Mouse (Mus musculus): ENCODE data around the gene Odaph. TPM values are rescaled to one million over a fixed set of nuclear protein-coding genes. Genes with fewer than 3 reads are reported as not detected.
"Not testable (repeated sequence)": the region's sequence is repeated elsewhere in the genome, so short reads cannot be mapped to it uniquely, and the experiment has no call there.

The Odaph gene
- polyA plus RNA-seq (2015; fragmentation: Nextera tagmentation; extraction: Ambion mirVana), result not detected in 2 replicates

DNA sequence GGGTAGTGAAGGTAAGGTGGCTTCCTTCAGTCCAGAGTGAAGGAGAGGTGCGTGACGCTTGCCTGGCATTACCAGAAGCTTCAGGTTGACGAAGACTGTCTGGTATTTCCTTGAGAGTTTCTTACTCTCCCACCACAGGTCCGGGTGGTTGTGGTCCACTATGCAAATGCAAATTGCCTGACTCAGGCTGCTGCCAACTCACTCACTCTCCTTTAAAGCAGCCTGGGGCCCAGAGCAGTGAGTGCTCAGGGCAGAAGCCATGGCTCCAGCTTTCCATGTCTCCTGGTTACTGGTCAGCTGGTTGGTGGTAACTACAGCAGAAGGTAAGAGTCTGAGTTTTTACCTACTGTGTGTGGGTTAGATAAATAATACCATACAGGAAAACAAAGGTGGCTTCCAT, at the start of gene Odaph:
Gene Odaph, plus strand, starts transcription at position 240 of the 400 bp plus-strand sequence.
- no peaks in the 10 kb centered on the region for H3K27me3 ChIP-seq (ENCODE audit: control insufficient read depth, insufficient read depth, low read depth, low read length)
- no peak within 1 kb of the TSS for H3K4me2 ChIP-seq (ENCODE audit: low read length)
- H3K36me3 ChIP-seq (ENCODE audit: control insufficient read depth, insufficient read depth, low read length), result no peaks in the 10 kb centered on the region
- no peaks in the 10 kb centered on the region for H3K4me1 ChIP-seq (ENCODE audit: control insufficient read depth, insufficient read depth, low read length)
- no peak within 1 kb of the TSS for H3K9ac ChIP-seq (ENCODE audit: low read depth, low read length)
- no peak for ATAC-seq
- 70% methylated on average over 4 of the region's 4 CpGs for WGBS
- no peak within 1 kb of the TSS for H3K27ac ChIP-seq (ENCODE audit: low read length)
- H3K9me3 ChIP-seq (replicated peaks; ENCODE audit: control insufficient read depth, low read length, poor library complexity, severe bottlenecking), result no peaks in the 10 kb centered on the region
- no peak within 1 kb of the TSS for H3K4me3 ChIP-seq (ENCODE audit: low read depth, low read length)

DNA sequence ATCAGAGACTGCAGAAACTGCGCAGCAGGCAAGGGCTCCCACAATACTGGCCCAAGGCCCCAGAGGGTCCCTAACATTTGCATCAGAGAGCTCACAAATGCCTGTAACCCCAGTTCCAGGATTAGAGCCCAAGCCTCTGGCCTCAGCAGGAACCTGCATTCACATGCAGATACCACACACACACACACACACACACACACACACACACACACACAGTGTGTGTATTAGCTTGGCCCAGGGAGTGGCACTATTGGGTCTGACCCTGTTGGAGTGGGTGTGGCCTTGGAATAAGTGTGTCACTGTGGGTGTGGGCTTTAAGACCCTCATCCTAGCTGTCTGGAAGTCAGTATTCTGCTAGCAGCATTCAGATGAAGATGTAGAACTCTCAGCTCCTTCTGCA, 41.7 kb upstream of the Odaph start:
- not testable (repeated sequence) for H3K4me1 ChIP-seq (ENCODE audit: control insufficient read depth, insufficient read depth, low read length); H3K4me2 ChIP-seq (ENCODE audit: low read length); H3K9me3 ChIP-seq (replicated peaks; ENCODE audit: control insufficient read depth, low read length, poor library complexity, severe bottlenecking); H3K27me3 ChIP-seq (ENCODE audit: control insufficient read depth, insufficient read depth, low read depth, low read length); H3K9ac ChIP-seq (ENCODE audit: low read depth, low read length); H3K27ac ChIP-seq (ENCODE audit: low read length); H3K4me3 ChIP-seq (ENCODE audit: low read depth, low read length); ATAC-seq
- 50% methylated on average over 1 of the region's 1 CpGs for WGBS
- peaks cover 24% of the 10 kb centered on the region for H3K36me3 ChIP-seq (ENCODE audit: control insufficient read depth, insufficient read depth, low read length)

DNA sequence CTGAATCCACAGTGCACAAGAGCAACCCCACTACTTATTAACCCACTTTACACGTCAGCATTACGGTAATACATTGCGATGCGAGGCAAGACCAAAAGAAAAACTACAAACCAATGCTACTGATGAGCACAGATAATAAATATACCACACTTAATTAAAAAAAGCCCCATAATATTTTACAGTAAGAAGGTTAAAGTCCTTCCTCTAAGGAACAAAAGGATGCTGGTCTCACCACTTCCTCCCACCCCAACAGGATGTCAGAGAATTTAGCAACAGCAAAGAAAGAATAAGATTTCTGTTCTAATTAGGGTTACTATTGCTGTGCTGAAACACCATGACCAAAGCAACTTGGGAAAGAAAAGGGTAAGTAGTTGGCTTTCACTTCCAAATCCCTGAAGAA, 40.3 kb upstream of the Odaph start:
- Histone ChIP-seq H3K4me2 (ENCODE audit: low read length) (no peak overlapping the region), H3K9ac (ENCODE audit: low read depth, low read length) (no peak overlapping the region), H3K4me1 (ENCODE audit: control insufficient read depth, insufficient read depth, low read length) (no peaks in the 10 kb centered on the region), H3K4me3 (ENCODE audit: low read depth, low read length) (no peak overlapping the region), H3K36me3 (ENCODE audit: control insufficient read depth, insufficient read depth, low read length) (peaks cover 28% of the 10 kb centered on the region), H3K27me3 (ENCODE audit: control insufficient read depth, insufficient read depth, low read depth, low read length) (no peaks in the 10 kb centered on the region), H3K27ac (ENCODE audit: low read length) (no peak overlapping the region), H3K9me3 (replicated peaks; ENCODE audit: control insufficient read depth, low read length, poor library complexity, severe bottlenecking) (no peaks in the 10 kb centered on the region)
- over 99% methylated on average over 4 of the region's 4 CpGs for WGBS
- ATAC-seq, result no peak

DNA sequence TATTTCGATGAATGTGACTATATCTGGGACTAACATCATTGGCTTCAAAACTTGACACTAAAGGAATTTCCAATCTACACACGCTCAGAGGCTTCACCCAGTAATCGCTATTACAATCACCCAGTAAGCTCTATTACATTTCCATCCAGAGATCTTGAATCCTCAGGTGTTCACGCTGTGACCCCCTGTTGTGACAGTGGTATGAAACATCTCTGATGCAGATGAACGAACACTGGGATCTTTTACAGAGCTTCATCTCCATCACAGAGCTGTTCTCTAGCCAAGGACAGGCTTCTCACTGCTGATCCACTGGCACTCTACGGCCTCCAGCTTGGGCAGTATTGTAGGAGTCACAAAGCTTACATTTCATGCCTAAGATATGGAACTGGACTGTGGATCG, 37.8 kb upstream of the Odaph start:
- Histone ChIP-seq H3K9me3 (replicated peaks; ENCODE audit: control insufficient read depth, low read length, poor library complexity, severe bottlenecking) (no peaks in the 10 kb centered on the region), H3K4me1 (ENCODE audit: control insufficient read depth, insufficient read depth, low read length) (no peaks in the 10 kb centered on the region), H3K4me2 (ENCODE audit: low read length) (no peak overlapping the region), H3K4me3 (ENCODE audit: low read depth, low read length) (no peak overlapping the region), H3K27me3 (ENCODE audit: control insufficient read depth, insufficient read depth, low read depth, low read length) (no peaks in the 10 kb centered on the region), H3K27ac (ENCODE audit: low read length) (no peak overlapping the region), H3K36me3 (ENCODE audit: control insufficient read depth, insufficient read depth, low read length) (peaks cover 30% of the 10 kb centered on the region), H3K9ac (ENCODE audit: low read depth, low read length) (no peak overlapping the region)
- 88% methylated on average over 7 of the region's 7 CpGs for WGBS
- ATAC-seq, result no peak

DNA sequence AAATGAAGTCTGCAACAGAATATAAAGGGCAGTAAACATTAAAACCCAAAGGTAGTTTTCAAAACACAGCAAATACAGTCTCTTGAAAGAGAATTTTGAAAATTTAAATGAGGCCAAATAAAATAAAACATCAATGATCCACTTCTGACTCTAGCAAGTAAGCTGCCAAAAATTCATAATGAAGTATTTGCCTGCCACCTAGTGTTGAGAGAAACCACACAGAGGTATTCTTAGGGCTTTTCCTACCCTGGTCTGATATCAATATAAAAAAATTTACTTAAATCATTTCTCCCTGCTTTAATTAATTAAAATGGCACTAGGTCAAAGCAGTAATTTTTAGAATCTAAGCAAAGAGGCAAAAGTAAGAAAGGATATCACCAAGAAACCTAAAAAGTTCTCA, 35.9 kb upstream of the Odaph start:
- 0 out of 2 replicates have a peak, but pooled peaks have one; percentile 68 for ATAC-seq
- Histone ChIP-seq H3K4me3 (ENCODE audit: low read depth, low read length) (no peak overlapping the region), H3K36me3 (ENCODE audit: control insufficient read depth, insufficient read depth, low read length) (peaks cover 30% of the 10 kb centered on the region), H3K27ac (ENCODE audit: low read length) (no peak overlapping the region), H3K9me3 (replicated peaks; ENCODE audit: control insufficient read depth, low read length, poor library complexity, severe bottlenecking) (no peaks in the 10 kb centered on the region), H3K9ac (ENCODE audit: low read depth, low read length) (no peak overlapping the region), H3K4me2 (ENCODE audit: low read length) (no peak overlapping the region), H3K4me1 (ENCODE audit: control insufficient read depth, insufficient read depth, low read length) (no peaks in the 10 kb centered on the region), H3K27me3 (ENCODE audit: control insufficient read depth, insufficient read depth, low read depth, low read length) (no peaks in the 10 kb centered on the region)

DNA sequence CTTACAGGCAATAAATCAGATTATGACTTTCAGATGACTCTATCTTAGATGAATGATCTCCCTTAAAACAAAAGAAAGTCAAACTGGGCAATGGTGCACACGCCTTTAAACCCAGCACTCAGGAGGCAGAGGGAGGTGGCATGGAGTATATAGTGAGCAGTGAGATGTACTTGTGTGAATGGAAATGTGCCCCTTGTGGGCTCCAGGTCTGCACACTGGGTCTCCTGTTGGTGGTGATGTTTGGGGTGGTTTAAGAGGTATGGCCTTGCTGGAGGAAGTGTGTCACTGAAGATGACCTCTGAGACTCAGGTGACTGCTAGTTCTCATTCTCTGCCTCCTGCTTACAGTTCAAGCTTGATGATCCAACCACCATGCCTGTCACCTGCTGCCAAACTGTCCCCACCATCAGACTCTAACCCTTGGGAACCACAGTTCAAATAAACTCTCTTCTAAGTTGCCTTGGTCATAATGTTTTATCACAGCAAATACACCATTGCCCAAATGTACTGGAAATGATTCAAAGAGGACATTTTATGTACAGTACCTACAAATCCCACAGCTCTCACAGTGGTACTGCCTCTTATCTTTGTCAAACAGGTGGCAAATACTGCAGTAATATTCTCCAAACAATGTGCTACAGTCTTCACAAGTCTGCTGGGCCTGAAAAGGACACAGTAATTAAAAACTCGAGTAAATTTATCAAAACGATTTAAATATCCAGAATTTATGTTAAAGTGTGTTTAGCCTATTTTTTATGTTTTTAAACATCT, 30.1 kb upstream of the Odaph start:
- Histone ChIP-seq H3K4me1 (ENCODE audit: control insufficient read depth, insufficient read depth, low read length) (peaks cover 22% of the 10 kb centered on the region), H3K4me2 (ENCODE audit: low read length) (no peak overlapping the region), H3K27me3 (ENCODE audit: control insufficient read depth, insufficient read depth, low read depth, low read length) (no peaks in the 10 kb centered on the region), H3K36me3 (ENCODE audit: control insufficient read depth, insufficient read depth, low read length) (peaks cover 7% of the 10 kb centered on the region), H3K9me3 (replicated peaks; ENCODE audit: control insufficient read depth, low read length, poor library complexity, severe bottlenecking) (no peaks in the 10 kb centered on the region), H3K9ac (ENCODE audit: low read depth, low read length) (no peak overlapping the region), H3K4me3 (ENCODE audit: low read depth, low read length) (no peak overlapping the region), H3K27ac (ENCODE audit: low read length) (no peak overlapping the region)
- ATAC-seq, result no peak
- 94% methylated on average over 3 of the region's 3 CpGs for WGBS

DNA sequence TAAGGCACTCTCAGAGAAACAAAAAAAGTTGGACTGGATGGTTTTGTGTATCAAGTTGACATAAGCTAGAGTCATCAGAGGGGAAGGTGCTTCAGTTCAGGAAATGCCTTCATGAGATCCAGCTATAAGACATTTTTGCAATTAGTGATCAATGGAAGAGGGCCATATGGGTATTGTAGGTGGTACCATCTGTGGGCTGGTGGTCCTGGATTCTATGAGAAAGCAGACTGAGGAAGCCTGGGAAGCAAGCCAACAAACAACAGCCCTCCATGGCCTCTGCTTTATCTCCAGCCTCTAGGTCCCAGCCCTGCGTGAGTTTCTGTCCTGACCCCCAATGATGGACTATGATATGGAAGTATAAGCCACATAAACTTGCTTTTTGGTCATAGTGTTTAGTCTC, 28.2 kb upstream of the Odaph start:
- no peak for ATAC-seq
- Histone ChIP-seq H3K4me3 (ENCODE audit: low read depth, low read length) (no peak overlapping the region), H3K27ac (ENCODE audit: low read length) (no peak overlapping the region), H3K4me2 (ENCODE audit: low read length) (no peak overlapping the region), H3K9me3 (replicated peaks; ENCODE audit: control insufficient read depth, low read length, poor library complexity, severe bottlenecking) (no peaks in the 10 kb centered on the region), H3K27me3 (ENCODE audit: control insufficient read depth, insufficient read depth, low read depth, low read length) (no peaks in the 10 kb centered on the region), H3K9ac (ENCODE audit: low read depth, low read length) (no peak overlapping the region), H3K36me3 (ENCODE audit: control insufficient read depth, insufficient read depth, low read length) (peaks cover 5% of the 10 kb centered on the region), H3K4me1 (ENCODE audit: control insufficient read depth, insufficient read depth, low read length) (peaks cover 28% of the 10 kb centered on the region)
- WGBS, result 90% methylated on average over 1 of the region's 1 CpGs

DNA sequence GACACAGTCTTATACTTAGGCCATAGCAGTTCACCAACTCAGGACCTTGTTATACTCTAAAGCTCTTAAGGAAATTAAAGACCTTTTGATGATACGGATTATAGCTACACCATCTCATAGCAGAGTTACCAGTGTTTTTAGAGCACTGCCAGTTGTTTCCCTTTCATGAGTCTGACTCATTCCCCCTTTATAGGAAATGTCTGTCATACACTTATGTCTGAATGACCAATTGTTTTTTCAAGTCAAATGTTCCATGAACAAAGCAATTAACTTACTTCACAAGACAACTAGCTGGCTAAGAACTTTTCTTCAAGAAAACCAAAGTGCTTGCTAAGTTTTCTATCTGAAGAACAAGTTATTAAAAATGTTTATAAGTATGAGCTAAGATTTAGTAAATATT, 27.3 kb upstream of the Odaph start:
- Histone ChIP-seq H3K4me2 (ENCODE audit: low read length) (no peak overlapping the region; the same call in 1 of the 2 replicates), H3K27ac (ENCODE audit: low read length) (no peak overlapping the region), H3K9ac (ENCODE audit: low read depth, low read length) (no peak overlapping the region), H3K36me3 (ENCODE audit: control insufficient read depth, insufficient read depth, low read length) (peaks cover 5% of the 10 kb centered on the region), H3K4me3 (ENCODE audit: low read depth, low read length) (no peak overlapping the region), H3K4me1 (ENCODE audit: control insufficient read depth, insufficient read depth, low read length) (peaks cover 28% of the 10 kb centered on the region), H3K27me3 (ENCODE audit: control insufficient read depth, insufficient read depth, low read depth, low read length) (no peaks in the 10 kb centered on the region), H3K9me3 (replicated peaks; ENCODE audit: control insufficient read depth, low read length, poor library complexity, severe bottlenecking) (no peaks in the 10 kb centered on the region)
- no peak for ATAC-seq
- 91% methylated on average over 1 of the region's 1 CpGs for WGBS

DNA sequence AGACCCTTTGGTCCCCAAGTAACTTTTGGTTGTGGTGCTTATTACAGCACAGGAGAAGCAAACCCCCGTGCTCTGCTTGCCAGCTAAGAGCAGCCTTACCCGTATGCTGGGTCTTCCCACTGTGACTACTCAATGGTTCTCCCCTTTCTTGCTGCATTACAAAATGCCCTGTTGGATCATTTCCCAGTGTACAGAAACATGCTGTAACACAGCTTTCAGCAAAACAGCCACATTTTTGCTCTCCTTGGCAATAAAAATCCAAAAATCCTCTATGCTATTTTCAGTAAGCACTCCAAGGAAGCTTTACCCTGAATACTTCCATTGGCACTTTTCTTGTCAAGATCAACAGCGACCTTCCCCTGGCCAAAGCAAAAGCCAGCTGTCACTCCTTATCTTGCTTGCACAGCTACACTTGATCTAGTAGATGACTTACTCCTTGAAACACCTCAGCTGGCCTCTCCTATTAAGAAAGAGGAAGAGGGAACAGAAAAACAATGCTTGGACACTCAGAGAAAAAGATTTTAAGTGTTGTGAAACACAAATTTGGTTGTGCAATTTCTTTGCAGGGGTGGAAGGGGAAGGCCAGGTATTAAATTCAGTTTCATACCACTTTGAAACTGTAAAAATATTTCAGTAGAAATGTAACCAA, 26.5 kb upstream of the Odaph start:
- peak overlapping the region; percentile 73 for H3K4me2 ChIP-seq (ENCODE audit: low read length)
- H3K4me3 ChIP-seq (ENCODE audit: low read depth, low read length), result no peak overlapping the region
- no peak overlapping the region for H3K27ac ChIP-seq (ENCODE audit: low read length)
- no peaks in the 10 kb centered on the region for H3K9me3 ChIP-seq (replicated peaks; ENCODE audit: control insufficient read depth, low read length, poor library complexity, severe bottlenecking)
- 80% methylated on average over 3 of the region's 3 CpGs for WGBS
- H3K9ac ChIP-seq (ENCODE audit: low read depth, low read length), result peak overlapping the region; percentile 31
- no peak for ATAC-seq
- peaks cover 5% of the 10 kb centered on the region for H3K36me3 ChIP-seq (ENCODE audit: control insufficient read depth, insufficient read depth, low read length)
- H3K4me1 ChIP-seq (ENCODE audit: control insufficient read depth, insufficient read depth, low read length), result peaks cover 28% of the 10 kb centered on the region
- H3K27me3 ChIP-seq (ENCODE audit: control insufficient read depth, insufficient read depth, low read depth, low read length), result no peaks in the 10 kb centered on the region
